Mouse (Mus musculus): ENCODE data around the gene Olfr1112. TPM values are rescaled to one million over a fixed set of nuclear protein-coding genes. Genes with fewer than 3 reads are reported as not detected.
"Not testable (repeated sequence)": the region's sequence is repeated elsewhere in the genome, so short reads cannot be mapped to it uniquely, and the experiment has no call there.

Gene Olfr1112
- total and polyA plus RNA-seq, 3 experiments: not detected

- H3K36me3 ChIP-seq (replicated peaks in 1 of 2; ENCODE audit: control insufficient read depth in 1 of 2, insufficient read depth in 1 of 2, low read length in 1 of 2): no peaks in the 10 kb centered on the region
- no peak for DNase-seq (ENCODE audit: extremely low read depth)
- H3K9ac ChIP-seq (ENCODE audit: insufficient read depth, low read depth): no peak within 1 kb of the TSS
- H3K4me3 ChIP-seq (replicated peaks in 1 of 3; ENCODE audit: low read depth in 2 of 3, low read length in 2 of 3, poor library complexity in 1 of 3): no peak within 1 kb of the TSS
- no peak within 1 kb of the TSS for H3K27ac ChIP-seq (ENCODE audit: insufficient read depth, low read depth)
- H3K79me2 ChIP-seq (replicated peaks; ENCODE audit: control insufficient read depth, extremely low read depth, insufficient read depth, poor library complexity, severe bottlenecking): no peaks in the 10 kb centered on the region
- dilution Hi-C loops (cut with MboI; ENCODE audit: extremely low pct_ligation_motif_present, extremely low pct_unique_long_range_greater_than_20kb, low sequenced_read_pairs): no loop called here
- H3K4me1 ChIP-seq (ENCODE audit: control insufficient read depth in 1 of 2, insufficient read depth in 2 of 2): no peaks in the 10 kb centered on the region
- H3K4me2 ChIP-seq (ENCODE audit: insufficient read depth, low read depth, poor library complexity, severe bottlenecking): no peak within 1 kb of the TSS
- H3K9me3 ChIP-seq (replicated peaks; ENCODE audit: low read length): peaks cover 16% of the 10 kb centered on the region
- no peak for TF ChIP-seq POLR2A (IDR thresholded peaks at IDR 0.05; ENCODE audit: low read depth, low read length)
- no peak for TF ChIP-seq IRF4 (IDR thresholded peaks at IDR 0.05; ENCODE audit: low read depth, low read length)
- TF ChIP-seq USF1 (IDR thresholded peaks at IDR 0.05; ENCODE audit: low read depth, low read length): no peak
- TF ChIP-seq PAX5 (IDR thresholded peaks at IDR 0.05; ENCODE audit: low read length): no peak
- no peak for TF ChIP-seq ETS1 (conservative IDR thresholded peaks at IDR 0.05; ENCODE audit: low read depth, low read length)
- no peak for TF ChIP-seq E2F4 (IDR thresholded peaks at IDR 0.05; ENCODE audit: insufficient replicate concordance, low read depth, low read length)
- no peak for TF ChIP-seq JUN (IDR thresholded peaks at IDR 0.05; ENCODE audit: insufficient read depth, low read depth, low read length)
- TF ChIP-seq SIN3A (IDR thresholded peaks at IDR 0.05; ENCODE audit: low read length): no peak
- no peak for TF ChIP-seq UBTF (IDR thresholded peaks at IDR 0.05; ENCODE audit: low read depth, low read length)
- no peak for TF ChIP-seq ZNF384 (IDR thresholded peaks at IDR 0.05; ENCODE audit: low read depth, low read length)
- TF ChIP-seq MYC (IDR thresholded peaks at IDR 0.05; ENCODE audit: low read depth, low read length): no peak
- no peak for TF ChIP-seq MAX (IDR thresholded peaks at IDR 0.05; ENCODE audit: low read length)
- no peak for TF ChIP-seq BHLHE40 (IDR thresholded peaks at IDR 0.05; ENCODE audit: low read depth, low read length)
- no peak for TF ChIP-seq RAD21 (IDR thresholded peaks at IDR 0.05; ENCODE audit: low read depth, low read length)
- no peak for TF ChIP-seq CTCF (conservative IDR thresholded peaks at IDR 0.05 in 1 of 2, IDR thresholded peaks at IDR 0.05 in 1 of 2; ENCODE audit: low read depth in 2 of 2, low read length in 2 of 2)
- no peak for TF ChIP-seq NELFE (IDR thresholded peaks at IDR 0.05; ENCODE audit: low read depth, low read length)
- TF ChIP-seq TBP (conservative IDR thresholded peaks at IDR 0.05; ENCODE audit: low read depth, low read length): no peak
- no peak for TF ChIP-seq MAZ (IDR thresholded peaks at IDR 0.05; ENCODE audit: low read depth, low read length)
- TF ChIP-seq ZC3H11A (IDR thresholded peaks at IDR 0.05; ENCODE audit: low read depth, low read length): no peak
- TF ChIP-seq HCFC1 (IDR thresholded peaks at IDR 0.05; ENCODE audit: low read depth, low read length): no peak
- in situ Hi-C loops (cut with MboI; ENCODE audit: low pct_ligation_motif_present, low pct_unique_long_range_greater_than_20kb, low sequenced_read_pairs): no loop called here
- no peaks in the 10 kb centered on the region for H3K27me3 ChIP-seq (replicated peaks)
Measured at GRCm38 (mm10) chr2:87152524-87152923, 35.1 kb upstream of the Olfr1112 start, which contains the start of gene Olfr1111. TSS of gene Olfr1111 (minus strand) at chr2:87152624.

- H3K79me2 ChIP-seq (replicated peaks; ENCODE audit: control insufficient read depth, extremely low read depth, insufficient read depth, poor library complexity, severe bottlenecking); H3K4me3 ChIP-seq (replicated peaks in 1 of 3; ENCODE audit: low read depth in 2 of 3, low read length in 2 of 3, poor library complexity in 1 of 3); dilution Hi-C loops (cut with MboI; ENCODE audit: extremely low pct_ligation_motif_present, extremely low pct_unique_long_range_greater_than_20kb, low sequenced_read_pairs); H3K36me3 ChIP-seq (replicated peaks in 1 of 2; ENCODE audit: control insufficient read depth in 1 of 2, insufficient read depth in 1 of 2, low read length in 1 of 2); H3K27me3 ChIP-seq (replicated peaks); H3K27ac ChIP-seq (ENCODE audit: insufficient read depth, low read depth); H3K4me1 ChIP-seq (ENCODE audit: control insufficient read depth in 1 of 2, insufficient read depth in 2 of 2); in situ Hi-C loops (cut with MboI; ENCODE audit: low pct_ligation_motif_present, low pct_unique_long_range_greater_than_20kb, low sequenced_read_pairs); H3K4me2 ChIP-seq (ENCODE audit: insufficient read depth, low read depth, poor library complexity, severe bottlenecking); DNase-seq (ENCODE audit: extremely low read depth); H3K9ac ChIP-seq (ENCODE audit: insufficient read depth, low read depth): not testable (repeated sequence)
- peaks cover 27% of the 10 kb centered on the region for H3K9me3 ChIP-seq (replicated peaks; ENCODE audit: low read length)
Measured at GRCm38 (mm10) chr2:87167731-87168130, 19.9 kb upstream of the Olfr1112 start.

Measured in CH12.LX (cell line).